Mouse (Mus musculus) CD4-positive helper T cell, adult 2 months (primary cell): Measurements from ENCODE around the gene Slc25a30.
"Not testable (repeated sequence)": the region's sequence is repeated elsewhere in the genome, so short reads cannot be mapped to it uniquely, and the experiment has no call there.

Experiments
- DNase-seq: peaks from one replicate; pipeline ENCODE4 v3.0.0-alpha.2; 2012; ENCODE audit warnings: low read depth, missing footprints, low spot score

Gene Slc25a30

GRCm38 (mm10) chr14:75793110-75793509 lies 6.3 kb upstream of the Slc25a30 start:
- DNase-seq, result no peak

- no peak for DNase-seq
Measured at GRCm38 (mm10) chr14:75791372-75791771, 4.5 kb upstream of the Slc25a30 start.

GRCm38 (mm10) chr14:75790411-75790996 lies 3.7 kb upstream of the Slc25a30 start:
- DNase-seq, result no peak

- no peak for DNase-seq
Measured at GRCm38 (mm10) chr14:75789291-75789690, 2.5 kb upstream of the Slc25a30 start.

GRCm38 (mm10) chr14:75787794-75788175 lies 948 bp upstream of the Slc25a30 start:
- DNase-seq, result peak; percentile 21

GRCm38 (mm10) chr14:75786424-75786867 lies 391 bp downstream of the Slc25a30 start:
- peak; percentile 78 for DNase-seq

- DNase-seq, result no peak
Measured at GRCm38 (mm10) chr14:75779913-75780312, 6.9 kb downstream of the Slc25a30 start.

- no peak for DNase-seq
Measured at GRCm38 (mm10) chr14:75776637-75777036, 10.2 kb downstream of the Slc25a30 start.

- DNase-seq, result no peak
Measured at GRCm38 (mm10) chr14:75773431-75773830, 13.4 kb downstream of the Slc25a30 start.

GRCm38 (mm10) chr14:75772407-75772806 lies 14.4 kb downstream of the Slc25a30 start:
- DNase-seq, result not testable (repeated sequence)

- DNase-seq, result peak; percentile 20
Measured at GRCm38 (mm10) chr14:75771101-75771501, 15.7 kb downstream of the Slc25a30 start.

- peak; percentile 81 for DNase-seq
Measured at GRCm38 (mm10) chr14:75769334-75769733, 17.5 kb downstream of the Slc25a30 start.

GRCm38 (mm10) chr14:75768275-75768608 lies 18.6 kb downstream of the Slc25a30 start:
- DNase-seq, result no peak

GRCm38 (mm10) chr14:75767492-75768274 lies 19.2 kb downstream of the Slc25a30 start:
- DNase-seq, result peak; percentile 72

- peak; percentile 67 for DNase-seq
Measured at GRCm38 (mm10) chr14:75761028-75761805, 25.6 kb downstream of the Slc25a30 start.

GRCm38 (mm10) chr14:75758401-75758800 lies 28.4 kb downstream of the Slc25a30 start:
- DNase-seq, result no peak

- DNase-seq, result no peak
Measured at GRCm38 (mm10) chr14:75757821-75758220, 29.0 kb downstream of the Slc25a30 start.

GRCm38 (mm10) chr14:75756971-75757370 lies 29.9 kb downstream of the Slc25a30 start:
- DNase-seq, result no peak

GRCm38 (mm10) chr14:75753991-75754817 lies 32.6 kb downstream of the Slc25a30 start, which contains the start of gene Cog3:
TSS of gene Cog3 (minus strand) at chr14:75754517.
- DNase-seq, result peak; percentile 95

- DNase-seq, result peak; percentile 66
Measured at GRCm38 (mm10) chr14:75753206-75753605, 33.6 kb downstream of the Slc25a30 start.

- DNase-seq, result no peak
Measured at GRCm38 (mm10) chr14:75751040-75751439, 35.8 kb downstream of the Slc25a30 start.
